Mouse (Mus musculus) ES-Bruce4 (cell line): Measurements from ENCODE around the gene Olfm3. TPM values are rescaled to one million over a fixed set of nuclear protein-coding genes. Genes with fewer than 3 reads are reported as not detected.

Source experiments
- H3K27ac ChIP-seq: 2 replicates; pipeline ENCODE4 v1.5.1; 2012; ENCODE audit warnings: low read length, inconsistent platforms; ENCODE audit not compliant: insufficient read depth
- H3K27me3 ChIP-seq: 2 replicates; pipeline ENCODE4 v1.6.1; 2012; ENCODE audit warnings: mild to moderate bottlenecking, low read length, inconsistent platforms; ENCODE audit not compliant: control insufficient read depth, poor library complexity, insufficient read depth, severe bottlenecking
- H3K36me3 ChIP-seq: 2 replicates; pipeline ENCODE4 v1.6.1; 2012; ENCODE audit warnings: inconsistent platforms, mild to moderate bottlenecking, low read length, moderate library complexity; ENCODE audit not compliant: control insufficient read depth, poor library complexity, insufficient read depth, severe bottlenecking
- H3K4me1 ChIP-seq: one replicate; pipeline ENCODE4 v1.8.1; 2011; ENCODE audit warnings: low read length; ENCODE audit not compliant: control insufficient read depth, insufficient read depth
- H3K4me3 ChIP-seq: 2 replicates; pipeline ENCODE4 v1.5.1; 2011; ENCODE audit warnings: low read depth, mild to moderate bottlenecking, low read length
- H3K9ac ChIP-seq: 2 replicates; pipeline ENCODE4 v1.6.1; 2012; ENCODE audit warnings: low read depth, mild to moderate bottlenecking, inconsistent platforms; ENCODE audit not compliant: poor library complexity, severe bottlenecking
- H3K9me3 ChIP-seq: replicated peaks from 2 replicates; pipeline ENCODE4 v1.6.1; 2012; ENCODE audit warnings: mild to moderate bottlenecking, low read length, inconsistent platforms; ENCODE audit not compliant: control insufficient read depth, poor library complexity, insufficient read depth, severe bottlenecking
- CTCF ChIP-seq: IDR thresholded peaks from one replicate; pipeline ENCODE4 v1.8.1; 2011; ENCODE audit warnings: low read depth, low read length
- EP300 ChIP-seq: IDR thresholded peaks from 2 replicates; pipeline ENCODE4 v1.6.1; 2011; ENCODE audit warnings: low read depth, low read length; ENCODE audit not compliant: insufficient read depth
- POLR2A ChIP-seq: IDR thresholded peaks from one replicate; pipeline ENCODE4 v1.8.1; 2011; ENCODE audit warnings: low read length; ENCODE audit not compliant: insufficient read depth
- polyA plus RNA-seq: library from polyadenylated mRNA; stranded (reverse); fragments of >200 nt; gene quantifications from 2 replicates; pipeline ENCODE4 v1.2.4, GENCODE M21; 2011; ENCODE audit warnings: low read depth; ENCODE audit not compliant: missing spikeins, insufficient read depth, insufficient read length

Olfm3 gene
- polyA plus RNA-seq = not detected in 2 replicates

- H3K9ac ChIP-seq = no peak within 1 kb of the TSS
- no peaks in the 10 kb centered on the region for H3K4me1 ChIP-seq
- 0 out of 2 replicates have a peak within 1 kb of the TSS, but pooled peaks have one; percentile 20 for H3K4me3 ChIP-seq
- TF ChIP-seq POLR2A (no peak), EP300 (no peak), CTCF (no peak)
- H3K9me3 ChIP-seq = no peaks in the 10 kb centered on the region
- no peaks in the 10 kb centered on the region for H3K36me3 ChIP-seq
- no peaks in the 10 kb centered on the region for H3K27me3 ChIP-seq
- H3K27ac ChIP-seq = no peak within 1 kb of the TSS
Measured at GRCm38 (mm10) chr3:114903924-114904438, at the start of gene Olfm3. Gene Olfm3 (plus strand): TSS chr3:114904078.

GRCm38 (mm10) chr3:114889764-114890163 is 14.1 kb upstream of the Olfm3 start:
- TF ChIP-seq CTCF = no peak
- Histone ChIP-seq H3K4me3 (no peak overlapping the region), H3K9ac (no peak overlapping the region), H3K9me3 (no peaks in the 10 kb centered on the region), H3K27ac (no peak overlapping the region), H3K27me3 (no peaks in the 10 kb centered on the region), H3K36me3 (no peaks in the 10 kb centered on the region), H3K4me1 (no peaks in the 10 kb centered on the region)

- H3K9ac ChIP-seq = no peak overlapping the region
- no peak for TF ChIP-seq POLR2A
- TF ChIP-seq EP300 = no peak
- no peak for TF ChIP-seq CTCF
- no peaks in the 10 kb centered on the region for H3K36me3 ChIP-seq
- H3K4me3 ChIP-seq = no peak overlapping the region
- H3K27me3 ChIP-seq = no peaks in the 10 kb centered on the region
- H3K4me1 ChIP-seq = no peaks in the 10 kb centered on the region
- no peaks in the 10 kb centered on the region for H3K9me3 ChIP-seq
- no peak overlapping the region for H3K27ac ChIP-seq
Measured at GRCm38 (mm10) chr3:114904633-114905423, 950 bp downstream of the Olfm3 start.

- TF ChIP-seq POLR2A (no peak), CTCF (no peak), EP300 (no peak)
- Histone ChIP-seq H3K36me3 (no peaks in the 10 kb centered on the region), H3K27ac (no peak overlapping the region), H3K27me3 (no peaks in the 10 kb centered on the region), H3K9me3 (no peaks in the 10 kb centered on the region), H3K9ac (no peak overlapping the region), H3K4me3 (no peak overlapping the region), H3K4me1 (no peaks in the 10 kb centered on the region)
Measured at GRCm38 (mm10) chr3:114907537-114907936, 3.7 kb downstream of the Olfm3 start.

- no peak overlapping the region for H3K27ac ChIP-seq
- no peaks in the 10 kb centered on the region for H3K4me1 ChIP-seq
- H3K9ac ChIP-seq = no peak overlapping the region
- no peak overlapping the region for H3K4me3 ChIP-seq
- no peaks in the 10 kb centered on the region for H3K36me3 ChIP-seq
- TF ChIP-seq CTCF (no peak), EP300 (no peak), POLR2A (no peak)
- no peaks in the 10 kb centered on the region for H3K9me3 ChIP-seq
- H3K27me3 ChIP-seq = no peaks in the 10 kb centered on the region
Measured at GRCm38 (mm10) chr3:114908846-114909245, 5.0 kb downstream of the Olfm3 start.

GRCm38 (mm10) chr3:114920102-114920501 is 16.2 kb downstream of the Olfm3 start:
- TF ChIP-seq CTCF = no peak
- no peak for TF ChIP-seq POLR2A
- Histone ChIP-seq H3K9me3 (no peaks in the 10 kb centered on the region), H3K9ac (no peak overlapping the region), H3K4me1 (no peaks in the 10 kb centered on the region), H3K36me3 (no peaks in the 10 kb centered on the region), H3K27ac (no peak overlapping the region), H3K4me3 (no peak overlapping the region), H3K27me3 (no peaks in the 10 kb centered on the region)
